Mouse (Mus musculus): ENCODE measurements at regions not wholly inside any gene's neighbourhood (a gene's known extent, or its start where the extent isn't known, plus 50 kb on each side); places are given as distances from the start of the nearest gene placed in this dataset.

- no peak for DNase-seq (ENCODE audit: low spot score)
These were observed 180.8 kb upstream of the Mkln1 start for GRCm38 (mm10) chr6:31217641-31218138.

GRCm38 (mm10) chr6:31218139-31218750 lies 180.3 kb upstream of the Mkln1 start:
- DNase-seq (ENCODE audit: low spot score) = no peak

- DNase-seq (ENCODE audit: low spot score) = no peak
These were observed 179.7 kb upstream of the Mkln1 start for GRCm38 (mm10) chr6:31218880-31219279.

GRCm38 (mm10) chr6:31219736-31220135 lies 178.8 kb upstream of the Mkln1 start:
- DNase-seq (ENCODE audit: low spot score) = no peak

- DNase-seq (ENCODE audit: low spot score) = no peak
These were observed 178.2 kb upstream of the Mkln1 start for GRCm38 (mm10) chr6:31220184-31220931.

GRCm38 (mm10) chr6:31221490-31221889 lies 177.0 kb upstream of the Mkln1 start:
- no peak for DNase-seq (ENCODE audit: low spot score)

GRCm38 (mm10) chr6:31222024-31222579 lies 176.4 kb upstream of the Mkln1 start:
- DNase-seq (ENCODE audit: low spot score) = no peak

- no peak for DNase-seq (ENCODE audit: low spot score)
These were observed 171.1 kb upstream of the Mkln1 start for GRCm38 (mm10) chr6:31227406-31227805.

GRCm38 (mm10) chr6:31228061-31228460 lies 170.5 kb upstream of the Mkln1 start:
- no peak for DNase-seq (ENCODE audit: low spot score)

- DNase-seq (ENCODE audit: low spot score) = no peak
These were observed 166.7 kb upstream of the Mkln1 start for GRCm38 (mm10) chr6:31231821-31232220.

- no peak for DNase-seq (ENCODE audit: low spot score)
These were observed 165.1 kb upstream of the Mkln1 start for GRCm38 (mm10) chr6:31233252-31233993.

GRCm38 (mm10) chr6:31240051-31240450 lies 158.5 kb upstream of the Mkln1 start:
- DNase-seq (ENCODE audit: low spot score) = no peak

- DNase-seq (ENCODE audit: low spot score) = no peak
These were observed 148.0 kb upstream of the Mkln1 start for GRCm38 (mm10) chr6:31250526-31250925.

GRCm38 (mm10) chr6:31253251-31253935 lies 145.1 kb upstream of the Mkln1 start:
- DNase-seq (ENCODE audit: low spot score) = no peak

- DNase-seq (ENCODE audit: low spot score) = no peak
These were observed 137.7 kb upstream of the Mkln1 start for GRCm38 (mm10) chr6:31260645-31261345.

- DNase-seq (ENCODE audit: low spot score) = no peak
These were observed 136.6 kb upstream of the Mkln1 start for GRCm38 (mm10) chr6:31261797-31262540.

- no peak for DNase-seq (ENCODE audit: low spot score)
These were observed 135.9 kb upstream of the Mkln1 start for GRCm38 (mm10) chr6:31262651-31263050.

- DNase-seq (ENCODE audit: low spot score) = no peak
These were observed 134.7 kb upstream of the Mkln1 start for GRCm38 (mm10) chr6:31263821-31264220.

GRCm38 (mm10) chr6:31266441-31267040 lies 132.0 kb upstream of the Mkln1 start:
- no peak for DNase-seq (ENCODE audit: low spot score)

- no peak for DNase-seq (ENCODE audit: low spot score)
These were observed 130.5 kb upstream of the Mkln1 start for GRCm38 (mm10) chr6:31268057-31268456.

All from c-Kit-positive CD71-positive TER-119-positive erythroid progenitor cells, embryonic 14.5 days (primary cell).